Mouse (Mus musculus) cerebellum, adult 2 months (tissue): ENCODE measurements around the gene Birc2.

Source experiments
- CTCF ChIP-seq: fragments of 200-500 bp; IDR thresholded peaks from 2 replicates; pipeline ENCODE4 v1.5.1; 2011; ENCODE audit warnings: low read depth, mild to moderate bottlenecking, control low read depth, low read length, moderate library complexity, borderline replicate concordance; ENCODE audit not compliant: insufficient read depth
- POLR2A ChIP-seq: fragments of 200-500 bp; IDR thresholded peaks from 2 replicates; pipeline ENCODE4 v1.6.1; 2011; ENCODE audit warnings: low read length, control low read depth, borderline replicate concordance; ENCODE audit not compliant: insufficient read depth

- TF ChIP-seq CTCF (no peak), POLR2A (no peak)
These were observed 15.7 kb upstream of the Birc2 start for GRCm38 (mm10) chr9:7852346-7853230.
